Mouse (Mus musculus) MEL (cell line): ENCODE data around the gene S100a6. TPM values are rescaled to one million over a fixed set of nuclear protein-coding genes. Genes with fewer than 3 reads are reported as not detected.

Source experiments
- DNase-seq: peaks from one replicate; pipeline ENCODE4 v3.0.0; 2011; ENCODE audit warnings: low read depth, low spot score
- H3K27ac ChIP-seq: 2 replicates; pipeline ENCODE4 v1.5.1; 2012; ENCODE audit warnings: low read depth, mild to moderate bottlenecking, control low read depth, low read length, moderate library complexity; ENCODE audit not compliant: control insufficient read depth
- H3K27me3 ChIP-seq, 2 experiments: fragments of 150-350 bp in 1 of 2; sonication (generic) in 1 of 2; 2 replicates each; pipeline ENCODE4 v1.6.1; 2012; ENCODE audit warnings: low read length in 2 of 2, mild to moderate bottlenecking in 2 of 2, improper control_type of control experiment in 1 of 2, moderate library complexity in 1 of 2; ENCODE audit not compliant: insufficient read depth in 2 of 2, control insufficient read depth in 1 of 2
- H3K36me3 ChIP-seq, 2 experiments: 2 replicates each; pipeline ENCODE4 v1.6.1; 2012 to 2014; ENCODE audit warnings: low read length in 2 of 2, improper control_type of control experiment in 1 of 2, inconsistent platforms in 1 of 2, mild to moderate bottlenecking in 1 of 2; ENCODE audit not compliant: insufficient read depth in 2 of 2, control insufficient read depth in 1 of 2
- H3K4me1 ChIP-seq, 2 experiments: fragments of 150-350 bp in 1 of 2; sonication (generic) in 1 of 2; 2 replicates each; pipeline ENCODE4 v1.6.1; 2012; ENCODE audit warnings: low read length in 2 of 2, improper control_type of control experiment in 1 of 2, mild to moderate bottlenecking in 1 of 2; ENCODE audit not compliant: insufficient read depth in 2 of 2, control insufficient read depth in 1 of 2
- H3K4me3 ChIP-seq, 2 experiments: fragments of 150-350 bp in 1 of 2; sonication (generic) in 1 of 2; 2 replicates each; pipeline ENCODE4 v1.5.1; 2012; ENCODE audit warnings: low read depth in 2 of 2, low read length in 2 of 2, mild to moderate bottlenecking in 2 of 2, moderate library complexity in 2 of 2, control low read depth in 1 of 2, improper control_type of control experiment in 1 of 2; ENCODE audit not compliant: control insufficient read depth in 1 of 2, insufficient read depth in 1 of 2
- H3K79me2 ChIP-seq: 2 replicates; pipeline ENCODE4 v1.6.1; 2012; ENCODE audit warnings: mild to moderate bottlenecking, low read length, moderate library complexity; ENCODE audit not compliant: control insufficient read depth, poor library complexity, insufficient read depth
- H3K9ac ChIP-seq: 2 replicates; pipeline ENCODE4 v1.6.1; 2012; ENCODE audit warnings: low read depth, mild to moderate bottlenecking, control low read depth, low read length, moderate library complexity; ENCODE audit not compliant: control insufficient read depth, poor library complexity, severe bottlenecking
- H3K9me3 ChIP-seq: fragments of 150-350 bp; sonication (generic); replicated peaks from 2 replicates; pipeline ENCODE4 v1.6.1; 2012; ENCODE audit warnings: mild to moderate bottlenecking, low read length, improper control_type of control experiment, moderate library complexity; ENCODE audit not compliant: insufficient read depth
- BHLHE40 ChIP-seq: IDR thresholded peaks from 2 replicates; pipeline ENCODE4 v1.6.1; 2012; ENCODE audit warnings: low read depth, mild to moderate bottlenecking, inconsistent platforms, low read length, improper control_type of control experiment, borderline replicate concordance
- CHD1 ChIP-seq: IDR thresholded peaks from 2 replicates; pipeline ENCODE4 v1.6.1; 2012; ENCODE audit warnings: low read depth, mild to moderate bottlenecking, inconsistent platforms, low read length, improper control_type of control experiment
- CHD2 ChIP-seq: IDR thresholded peaks from 2 replicates; pipeline ENCODE4 v1.6.1; 2011; ENCODE audit warnings: low read length, improper control_type of control experiment
- E2F4 ChIP-seq: IDR thresholded peaks from 2 replicates; pipeline ENCODE4 v1.6.1; 2011; ENCODE audit warnings: low read depth, low read length, improper control_type of control experiment, borderline replicate concordance
- ELF1 ChIP-seq: IDR thresholded peaks from 2 replicates; pipeline ENCODE4 v1.6.1; 2014; ENCODE audit warnings: low read depth, mild to moderate bottlenecking, inconsistent platforms, low read length, improper control_type of control experiment, moderate library complexity
- ETS1 ChIP-seq: IDR thresholded peaks from 2 replicates; pipeline ENCODE4 v1.6.1; 2012; ENCODE audit warnings: low read depth, mild to moderate bottlenecking, inconsistent platforms, low read length, improper control_type of control experiment, moderate library complexity
- GABPA ChIP-seq: IDR thresholded peaks from 2 replicates; pipeline ENCODE4 v1.6.1; 2012; ENCODE audit warnings: low read depth, mild to moderate bottlenecking, inconsistent platforms, low read length, improper control_type of control experiment, moderate library complexity
- GATA1 ChIP-seq: IDR thresholded peaks from 2 replicates; pipeline ENCODE4 v1.6.1; 2011; ENCODE audit warnings: low read depth, low read length, improper control_type of control experiment
- KAT2A ChIP-seq: conservative IDR thresholded peaks from 2 replicates; pipeline ENCODE4 v1.6.1; 2012; ENCODE audit warnings: low read depth, low read length, improper control_type of control experiment, inconsistent platforms
- MAFK ChIP-seq: IDR thresholded peaks from 2 replicates; pipeline ENCODE4 v1.6.1; 2011; ENCODE audit warnings: low read depth, mild to moderate bottlenecking, low read length, improper control_type of control experiment, borderline replicate concordance
- MEF2A ChIP-seq: IDR thresholded peaks from 2 replicates; pipeline ENCODE4 v1.6.1; 2014; ENCODE audit warnings: low read depth, mild to moderate bottlenecking, inconsistent platforms, low read length, improper control_type of control experiment; ENCODE audit not compliant: poor library complexity, insufficient replicate concordance, severe bottlenecking; ENCODE audit errors: extremely low read depth
- MYB ChIP-seq: IDR thresholded peaks from 2 replicates; pipeline ENCODE4 v1.6.1; 2011; ENCODE audit warnings: mild to moderate bottlenecking, low read depth, low read length, improper control_type of control experiment
- MYC ChIP-seq: IDR thresholded peaks from 2 replicates; pipeline ENCODE4 v1.6.1; 2011; ENCODE audit warnings: low read depth, mild to moderate bottlenecking, low read length, improper control_type of control experiment, moderate library complexity
- NELFE ChIP-seq: IDR thresholded peaks from 2 replicates; pipeline ENCODE4 v1.6.1; 2011; ENCODE audit warnings: low read depth, low read length, improper control_type of control experiment
- NRF1 ChIP-seq: IDR thresholded peaks from 2 replicates; pipeline ENCODE4 v1.6.1; 2014; ENCODE audit warnings: low read depth, mild to moderate bottlenecking, inconsistent platforms, low read length, improper control_type of control experiment, moderate library complexity; ENCODE audit not compliant: poor library complexity, insufficient read depth, severe bottlenecking
- POLR2AphosphoS5 ChIP-seq: IDR thresholded peaks from 2 replicates; pipeline ENCODE4 v1.6.1; 2012; ENCODE audit warnings: low read depth, borderline replicate concordance, mild to moderate bottlenecking, inconsistent platforms, low read length, moderate library complexity, mixed read lengths
- RCOR1 ChIP-seq: IDR thresholded peaks from 2 replicates; pipeline ENCODE4 v1.6.1; 2012; ENCODE audit warnings: low read depth, mild to moderate bottlenecking, inconsistent platforms, low read length, improper control_type of control experiment
- SIN3A ChIP-seq: IDR thresholded peaks from 2 replicates; pipeline ENCODE4 v1.6.1; 2012; ENCODE audit warnings: low read length, improper control_type of control experiment, inconsistent platforms
- SMC3 ChIP-seq: IDR thresholded peaks from 2 replicates; pipeline ENCODE4 v1.6.1; 2011; ENCODE audit warnings: low read depth, low read length, improper control_type of control experiment
- TBP ChIP-seq: IDR thresholded peaks from 2 replicates; pipeline ENCODE4 v1.8.0; 2011; ENCODE audit warnings: low read depth, low read length, improper control_type of control experiment
- UBTF ChIP-seq: IDR thresholded peaks from 2 replicates; pipeline ENCODE4 v1.6.1; 2012; ENCODE audit warnings: low read depth, mild to moderate bottlenecking, inconsistent platforms, low read length, improper control_type of control experiment, moderate library complexity, borderline replicate concordance; ENCODE audit not compliant: insufficient read depth
- USF2 ChIP-seq, 2 experiments: IDR thresholded peaks; 2 replicates each; pipeline ENCODE4 v1.6.1; 2011 to 2012; ENCODE audit warnings: improper control_type of control experiment in 2 of 2, low read length in 2 of 2, borderline replicate concordance in 1 of 2, inconsistent platforms in 1 of 2, low read depth in 1 of 2, mild to moderate bottlenecking in 1 of 2; ENCODE audit not compliant: insufficient read depth in 1 of 2
- ZKSCAN1 ChIP-seq: IDR thresholded peaks from 2 replicates; pipeline ENCODE4 v1.6.1; 2012; ENCODE audit warnings: low read depth, mild to moderate bottlenecking, inconsistent platforms, low read length, improper control_type of control experiment, moderate library complexity
- ZNF384 ChIP-seq: IDR thresholded peaks from 2 replicates; pipeline ENCODE4 v1.6.1; 2012; ENCODE audit warnings: low read depth, mild to moderate bottlenecking, inconsistent platforms, low read length, improper control_type of control experiment
- polyA plus RNA-seq, 2 experiments: library from polyadenylated mRNA; stranded (reverse) in 1 of 2; unstranded in 1 of 2; fragments of >175 nt in 1 of 2; fragments of >200 nt in 1 of 2; gene quantifications; 2 replicates each; pipeline versions ENCODE4 v1.2.1 to v1.2.4; 2012; ENCODE audit warnings: low replicate concordance in 2 of 2, low read depth in 1 of 2; ENCODE audit not compliant: insufficient read length in 2 of 2, insufficient read depth in 1 of 2, missing spikeins in 1 of 2
- total RNA-seq: library from RNA; depleted of rRNA; stranded (reverse); fragments of 300-350 nt; gene quantifications from 2 replicates; pipeline ENCODE4 v1.2.3, GENCODE M21; 2012

Gene S100a6
- total and polyA plus RNA-seq, 3 experiments: 0.85 to 4.7 TPM; not detected in 1

GRCm38 (mm10) chr3:90605736-90606135 lies 6.9 kb upstream of the S100a6 start:
- no peaks in the 10 kb centered on the region for H3K9me3 ChIP-seq
- H3K27me3 ChIP-seq: no peaks in the 10 kb centered on the region
- H3K27ac ChIP-seq: no peak overlapping the region
- peaks cover 0 to 19% of the 10 kb centered on the region in 2 experiments; a peak in 2 of 4 replicates for H3K36me3 ChIP-seq
- no peak overlapping the region for H3K4me3 ChIP-seq
- peaks cover 8 to 31% of the 10 kb centered on the region in 2 experiments for H3K4me1 ChIP-seq
- H3K79me2 ChIP-seq: no peaks in the 10 kb centered on the region
- DNase-seq: no peak
- no peak for TF ChIP-seq SIN3A
- no peak for TF ChIP-seq POLR2AphosphoS5
- TF ChIP-seq MEF2A: no peak
- no peak overlapping the region for H3K9ac ChIP-seq

DNA sequence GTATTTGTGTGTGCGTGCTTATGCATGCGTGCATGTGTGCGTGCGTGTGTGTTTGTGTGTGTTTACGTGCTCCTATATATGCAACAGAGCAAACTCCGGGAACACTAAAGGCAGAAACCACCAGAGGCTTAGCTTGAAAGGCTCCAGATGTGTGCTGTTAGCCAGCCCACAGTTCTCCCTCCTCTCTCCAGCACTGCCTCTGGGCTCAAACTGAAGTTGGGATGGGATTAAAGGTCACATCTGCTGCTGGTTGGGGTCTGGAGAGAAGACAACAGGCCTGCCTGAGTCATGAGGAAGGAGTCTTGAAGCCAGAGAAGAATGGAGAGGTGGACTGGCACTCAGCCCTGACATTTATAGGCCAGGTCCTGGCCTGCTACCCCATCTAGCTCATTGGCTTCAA lies 6.5 kb upstream of the S100a6 start:
- Histone ChIP-seq H3K4me3 (no peak overlapping the region), H3K9me3 (no peaks in the 10 kb centered on the region), H3K27me3 (no peaks in the 10 kb centered on the region), H3K4me1 (peaks cover 8 to 31% of the 10 kb centered on the region in 2 experiments), H3K36me3 (peaks cover 0 to 19% of the 10 kb centered on the region in 2 experiments; a peak in 2 of 4 replicates), H3K9ac (no peak overlapping the region), H3K79me2 (no peaks in the 10 kb centered on the region)
- TF ChIP-seq MAFK: no peak
- no peak for TF ChIP-seq BHLHE40
- TF ChIP-seq MEF2A: no peak
- no peak for TF ChIP-seq MYC
- no peak for TF ChIP-seq ZKSCAN1
- TF ChIP-seq UBTF: no peak
- TF ChIP-seq NRF1: no peak
- no peak for TF ChIP-seq TBP
- no peak for TF ChIP-seq ZNF384
- TF ChIP-seq, all 39 proteins: peak for 0
- DNase-seq: no peak
- H3K27ac ChIP-seq: no peak overlapping the region

DNA sequence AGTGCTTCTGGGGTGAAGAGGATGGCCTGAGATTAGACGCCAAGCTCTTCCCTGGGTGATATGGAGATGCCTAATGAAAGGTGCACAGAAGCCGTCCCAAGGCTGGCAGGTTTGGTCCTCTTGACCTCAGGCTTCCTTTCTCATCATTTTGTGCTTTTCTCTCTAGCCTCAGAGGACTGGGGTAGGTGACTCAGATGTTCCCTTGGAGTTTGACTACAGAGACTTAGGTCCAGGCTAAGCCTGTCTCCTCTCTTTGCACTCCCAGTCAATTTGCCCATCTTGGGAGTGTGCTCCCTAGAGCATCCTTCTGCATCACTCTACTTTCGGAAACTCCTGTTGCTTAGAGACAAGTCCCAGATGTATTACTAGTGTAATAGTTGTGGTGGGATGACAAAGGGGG lies 5.3 kb upstream of the S100a6 start:
- Histone ChIP-seq H3K36me3 (peaks cover 0 to 22% of the 10 kb centered on the region in 2 experiments; a peak in 2 of 4 replicates), H3K9ac (no peak overlapping the region), H3K4me1 (peaks cover 8 to 34% of the 10 kb centered on the region in 2 experiments), H3K27me3 (no peaks in the 10 kb centered on the region), H3K27ac (no peak overlapping the region), H3K9me3 (no peaks in the 10 kb centered on the region), H3K4me3 (no peak overlapping the region), H3K79me2 (no peaks in the 10 kb centered on the region)
- no peak for DNase-seq
- TF ChIP-seq CHD1: no peak
- TF ChIP-seq GATA1: no peak
- no peak for TF ChIP-seq GABPA
- no peak for TF ChIP-seq SIN3A
- TF ChIP-seq KAT2A: no peak
- TF ChIP-seq MYB: no peak
- no peak for TF ChIP-seq RCOR1
- TF ChIP-seq ZKSCAN1: no peak
- no peak for TF ChIP-seq BHLHE40
- TF ChIP-seq NELFE: no peak
- no peak for TF ChIP-seq E2F4
- TF ChIP-seq SMC3: no peak
- no peak for TF ChIP-seq CHD2
- TF ChIP-seq ELF1: no peak
- TF ChIP-seq USF2 (IDR thresholded peaks at IDR 0.05; ENCODE audit: borderline replicate concordance in 1 of 2, insufficient read depth in 1 of 2, low read depth in 1 of 2, low read length in 2 of 2): no peak
- no peak for TF ChIP-seq ZNF384
- no peak for TF ChIP-seq MEF2A
- no peak for TF ChIP-seq UBTF
- no peak for TF ChIP-seq ETS1
